Mouse (Mus musculus): Measurements from ENCODE around the gene Tgfbr3. TPM values are rescaled to one million over a fixed set of nuclear protein-coding genes. Genes with fewer than 3 reads are reported as not detected.
A peak's percentile ranks its signal among the peaks of the same experiment; 100 is the strongest.

The Tgfbr3 gene
- polyA plus RNA-seq, 1 experiment from 2014 or later, result 38.2 TPM

DNA sequence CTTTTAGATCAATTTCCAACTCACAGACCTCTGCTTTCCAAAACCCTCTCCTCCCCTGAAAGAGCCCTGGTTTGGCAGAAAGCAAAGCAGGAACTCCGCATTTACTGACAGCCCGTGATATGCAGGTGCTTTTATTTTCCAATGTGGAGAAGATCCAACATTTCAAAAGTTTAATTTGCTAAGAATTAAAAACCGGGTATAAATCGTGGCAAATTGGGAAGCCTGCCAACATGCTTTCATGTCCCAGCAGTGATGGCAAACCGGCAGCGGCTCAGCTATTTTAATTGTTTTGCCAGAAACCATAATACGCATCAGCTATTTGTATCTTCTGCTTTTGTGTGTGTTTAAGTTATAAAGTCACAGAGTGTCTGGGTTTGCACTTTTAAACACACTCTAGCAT lies 162.9 kb downstream of the Tgfbr3 start:
- no peaks in the 10 kb centered on the region for H3K27me3 ChIP-seq (ENCODE audit: control insufficient read depth, insufficient read depth, low read length)
- H3K36me3 ChIP-seq (ENCODE audit: control insufficient read depth, insufficient read depth, low read length), result no peaks in the 10 kb centered on the region
- no peak for ATAC-seq (replicated peaks; ENCODE audit: insufficient number of reproducible peaks, low FRiP score, low TSS enrichment)
- no peak overlapping the region for H3K4me2 ChIP-seq
- peaks cover 36% of the 10 kb centered on the region for H3K4me1 ChIP-seq (ENCODE audit: control insufficient read depth, insufficient read depth, low read length)
- H3K4me3 ChIP-seq (ENCODE audit: low read depth, low read length), result no peak overlapping the region
- no peak overlapping the region for H3K9ac ChIP-seq (ENCODE audit: low read depth, low read length)
- WGBS (ENCODE audit: insufficient replicate concordance), result 73% methylated on average over 7 of the region's 7 CpGs
- no peaks in the 10 kb centered on the region for H3K9me3 ChIP-seq (replicated peaks; ENCODE audit: control insufficient read depth, low read length)
- no peak overlapping the region for H3K27ac ChIP-seq (ENCODE audit: low read depth, low read length)

- Histone ChIP-seq H3K9ac (ENCODE audit: low read depth, low read length) (no peak overlapping the region), H3K36me3 (ENCODE audit: control insufficient read depth, insufficient read depth, low read length) (no peaks in the 10 kb centered on the region), H3K4me2 (no peak overlapping the region), H3K27ac (ENCODE audit: low read depth, low read length) (no peak overlapping the region), H3K4me1 (ENCODE audit: control insufficient read depth, insufficient read depth, low read length) (peaks cover 28% of the 10 kb centered on the region), H3K9me3 (replicated peaks; ENCODE audit: control insufficient read depth, low read length) (no peaks in the 10 kb centered on the region), H3K27me3 (ENCODE audit: control insufficient read depth, insufficient read depth, low read length) (no peaks in the 10 kb centered on the region), H3K4me3 (ENCODE audit: low read depth, low read length) (no peak overlapping the region)
- no peak for ATAC-seq (replicated peaks; ENCODE audit: insufficient number of reproducible peaks, low FRiP score, low TSS enrichment)
- WGBS (ENCODE audit: insufficient replicate concordance), result 76% methylated on average over 6 of the region's 6 CpGs
Measured at GRCm38 (mm10) chr5:107125131-107125530, 164.3 kb downstream of the Tgfbr3 start.

- Histone ChIP-seq H3K36me3 (ENCODE audit: control insufficient read depth, insufficient read depth, low read length) (no peaks in the 10 kb centered on the region), H3K4me2 (no peak overlapping the region), H3K27ac (ENCODE audit: low read depth, low read length) (no peak overlapping the region), H3K9me3 (replicated peaks; ENCODE audit: control insufficient read depth, low read length) (no peaks in the 10 kb centered on the region), H3K4me1 (ENCODE audit: control insufficient read depth, insufficient read depth, low read length) (peaks cover 22% of the 10 kb centered on the region), H3K27me3 (ENCODE audit: control insufficient read depth, insufficient read depth, low read length) (no peaks in the 10 kb centered on the region), H3K4me3 (ENCODE audit: low read depth, low read length) (no peak overlapping the region), H3K9ac (ENCODE audit: low read depth, low read length) (no peak overlapping the region)
- no peak for ATAC-seq (replicated peaks; ENCODE audit: insufficient number of reproducible peaks, low FRiP score, low TSS enrichment)
- WGBS (ENCODE audit: insufficient replicate concordance), result 82% methylated on average over 7 of the region's 7 CpGs
Measured at GRCm38 (mm10) chr5:107124531-107124930, 164.9 kb downstream of the Tgfbr3 start.

- no peak overlapping the region for H3K9ac ChIP-seq (ENCODE audit: low read depth, low read length)
- no peaks in the 10 kb centered on the region for H3K27me3 ChIP-seq (ENCODE audit: control insufficient read depth, insufficient read depth, low read length)
- WGBS (ENCODE audit: insufficient replicate concordance), result 84% methylated on average over 4 of the region's 4 CpGs
- H3K27ac ChIP-seq (ENCODE audit: low read depth, low read length), result no peak overlapping the region
- peaks cover 12% of the 10 kb centered on the region for H3K4me1 ChIP-seq (ENCODE audit: control insufficient read depth, insufficient read depth, low read length)
- H3K9me3 ChIP-seq (replicated peaks; ENCODE audit: control insufficient read depth, low read length), result no peaks in the 10 kb centered on the region
- ATAC-seq (replicated peaks; ENCODE audit: insufficient number of reproducible peaks, low FRiP score, low TSS enrichment), result no peak
- H3K4me2 ChIP-seq, result no peak overlapping the region
- H3K36me3 ChIP-seq (ENCODE audit: control insufficient read depth, insufficient read depth, low read length), result peaks cover 3% of the 10 kb centered on the region; the same call in 1 of the 2 replicates
- no peak overlapping the region for H3K4me3 ChIP-seq (ENCODE audit: low read depth, low read length)
Measured at GRCm38 (mm10) chr5:107122622-107123021, 166.8 kb downstream of the Tgfbr3 start.

DNA sequence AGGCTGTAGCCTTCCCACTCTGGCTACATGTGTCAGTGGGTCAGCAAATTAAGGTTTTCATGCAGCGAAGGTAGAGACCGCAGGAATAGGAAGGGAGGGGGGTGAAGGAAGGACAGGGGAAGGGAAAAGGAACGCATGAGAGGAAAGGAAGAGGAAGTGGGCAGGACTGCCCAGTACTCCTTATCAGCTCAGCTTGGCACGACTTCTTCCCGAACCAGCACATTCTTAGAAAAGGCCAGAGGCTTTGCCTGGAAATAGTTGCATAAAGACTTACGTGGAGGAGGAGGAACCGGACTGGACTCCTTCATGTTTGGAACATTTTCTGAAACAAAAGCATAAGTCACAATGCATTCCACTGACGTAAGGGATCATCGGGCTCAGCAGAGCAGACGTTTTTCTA lies 168.3 kb downstream of the Tgfbr3 start:
- peaks cover 3% of the 10 kb centered on the region; the same call in 1 of the 2 replicates for H3K36me3 ChIP-seq (ENCODE audit: control insufficient read depth, insufficient read depth, low read length)
- no peaks in the 10 kb centered on the region for H3K27me3 ChIP-seq (ENCODE audit: control insufficient read depth, insufficient read depth, low read length)
- no peak for ATAC-seq (replicated peaks; ENCODE audit: insufficient number of reproducible peaks, low FRiP score, low TSS enrichment)
- H3K9me3 ChIP-seq (replicated peaks; ENCODE audit: control insufficient read depth, low read length), result no peaks in the 10 kb centered on the region
- 53% methylated on average over 10 of the region's 10 CpGs for WGBS (ENCODE audit: insufficient replicate concordance)
- no peak overlapping the region for H3K4me2 ChIP-seq
- H3K4me1 ChIP-seq (ENCODE audit: control insufficient read depth, insufficient read depth, low read length), result peaks cover 12% of the 10 kb centered on the region
- H3K9ac ChIP-seq (ENCODE audit: low read depth, low read length), result no peak overlapping the region
- H3K4me3 ChIP-seq (ENCODE audit: low read depth, low read length), result no peak overlapping the region
- H3K27ac ChIP-seq (ENCODE audit: low read depth, low read length), result peak overlapping the region; percentile 73; the same call in 1 of the 2 replicates

DNA sequence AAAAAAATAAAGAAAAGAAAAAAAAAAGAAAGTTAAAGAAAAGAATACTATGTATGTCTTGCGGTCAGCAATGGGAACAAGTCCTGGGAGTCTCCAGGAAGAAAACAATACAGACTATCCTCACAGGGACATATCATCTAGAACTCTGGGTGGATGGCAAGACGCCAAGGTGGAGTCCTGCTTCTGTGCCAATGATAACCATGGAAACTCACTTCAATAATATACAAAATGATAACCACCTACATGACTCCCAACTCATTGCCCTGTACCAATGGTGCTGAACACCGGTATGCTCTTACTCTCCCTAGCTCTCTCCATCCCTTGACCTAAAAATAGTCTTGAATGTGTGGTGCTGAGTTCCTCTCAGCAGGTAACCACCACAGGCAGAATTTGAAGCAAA lies 168.8 kb downstream of the Tgfbr3 start:
- Histone ChIP-seq H3K9ac (ENCODE audit: low read depth, low read length) (no peak overlapping the region), H3K4me2 (no peak overlapping the region), H3K36me3 (ENCODE audit: control insufficient read depth, insufficient read depth, low read length) (peaks cover 3% of the 10 kb centered on the region; the same call in 1 of the 2 replicates), H3K4me1 (ENCODE audit: control insufficient read depth, insufficient read depth, low read length) (peaks cover 12% of the 10 kb centered on the region), H3K9me3 (replicated peaks; ENCODE audit: control insufficient read depth, low read length) (no peaks in the 10 kb centered on the region), H3K27ac (ENCODE audit: low read depth, low read length) (0 out of 2 replicates have a peak overlapping the region, but pooled peaks have one; percentile 25), H3K27me3 (ENCODE audit: control insufficient read depth, insufficient read depth, low read length) (no peaks in the 10 kb centered on the region), H3K4me3 (ENCODE audit: low read depth, low read length) (no peak overlapping the region)
- WGBS (ENCODE audit: insufficient replicate concordance), result 58% methylated on average over 3 of the region's 3 CpGs
- ATAC-seq (replicated peaks; ENCODE audit: insufficient number of reproducible peaks, low FRiP score, low TSS enrichment), result peak; percentile 24; the same call in 1 of the 2 replicates

DNA sequence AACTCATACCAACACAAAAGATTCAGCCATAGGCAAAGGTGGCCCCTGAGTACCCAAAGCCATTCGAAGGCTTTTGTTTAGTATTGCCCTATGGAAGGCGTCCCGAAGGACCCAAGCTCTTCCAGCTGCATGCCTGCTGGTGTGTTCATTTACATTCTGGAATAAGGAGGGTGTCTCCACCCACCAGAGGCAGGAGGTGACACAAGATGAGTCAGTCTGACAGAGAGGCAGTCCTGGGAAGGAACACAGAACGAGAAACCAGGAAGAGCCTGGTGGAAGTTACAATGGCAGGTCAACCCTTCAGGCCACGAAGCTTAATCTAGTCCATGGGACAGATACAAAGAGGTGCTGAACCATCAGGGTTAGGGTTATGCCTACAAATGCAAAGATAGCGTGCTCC lies 169.5 kb downstream of the Tgfbr3 start:
- ATAC-seq (replicated peaks; ENCODE audit: insufficient number of reproducible peaks, low FRiP score, low TSS enrichment), result no peak
- no peak overlapping the region for H3K27ac ChIP-seq (ENCODE audit: low read depth, low read length)
- peaks cover 8% of the 10 kb centered on the region for H3K4me1 ChIP-seq (ENCODE audit: control insufficient read depth, insufficient read depth, low read length)
- H3K9me3 ChIP-seq (replicated peaks; ENCODE audit: control insufficient read depth, low read length), result no peaks in the 10 kb centered on the region
- H3K36me3 ChIP-seq (ENCODE audit: control insufficient read depth, insufficient read depth, low read length), result peaks cover 3% of the 10 kb centered on the region; the same call in 1 of the 2 replicates
- no peak overlapping the region for H3K4me2 ChIP-seq
- no peak overlapping the region for H3K9ac ChIP-seq (ENCODE audit: low read depth, low read length)
- H3K4me3 ChIP-seq (ENCODE audit: low read depth, low read length), result no peak overlapping the region
- WGBS (ENCODE audit: insufficient replicate concordance), result 55% methylated on average over 6 of the region's 6 CpGs
- H3K27me3 ChIP-seq (ENCODE audit: control insufficient read depth, insufficient read depth, low read length), result no peaks in the 10 kb centered on the region

DNA sequence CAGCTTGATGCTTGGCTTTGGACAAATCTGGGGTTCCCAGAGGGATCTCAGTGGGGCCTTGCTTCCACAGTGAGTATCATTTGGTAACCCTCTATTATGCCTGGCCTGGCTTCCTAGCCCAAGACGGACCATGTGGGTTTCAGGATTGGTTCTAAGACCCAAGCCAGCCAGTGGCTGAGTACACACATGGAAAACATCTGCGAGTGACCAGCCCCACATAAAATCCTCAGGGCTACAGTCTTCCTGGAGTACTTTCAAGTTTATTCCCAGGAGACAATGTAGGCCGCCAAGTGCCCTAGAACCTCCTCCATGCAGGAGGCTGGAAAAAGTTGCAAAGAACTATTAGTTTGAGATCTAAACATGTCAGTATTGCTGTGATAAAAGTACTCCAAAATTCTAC lies 172.6 kb downstream of the Tgfbr3 start:
- no peak overlapping the region for H3K4me2 ChIP-seq
- 84% methylated on average over 3 of the region's 3 CpGs for WGBS (ENCODE audit: insufficient replicate concordance)

DNA sequence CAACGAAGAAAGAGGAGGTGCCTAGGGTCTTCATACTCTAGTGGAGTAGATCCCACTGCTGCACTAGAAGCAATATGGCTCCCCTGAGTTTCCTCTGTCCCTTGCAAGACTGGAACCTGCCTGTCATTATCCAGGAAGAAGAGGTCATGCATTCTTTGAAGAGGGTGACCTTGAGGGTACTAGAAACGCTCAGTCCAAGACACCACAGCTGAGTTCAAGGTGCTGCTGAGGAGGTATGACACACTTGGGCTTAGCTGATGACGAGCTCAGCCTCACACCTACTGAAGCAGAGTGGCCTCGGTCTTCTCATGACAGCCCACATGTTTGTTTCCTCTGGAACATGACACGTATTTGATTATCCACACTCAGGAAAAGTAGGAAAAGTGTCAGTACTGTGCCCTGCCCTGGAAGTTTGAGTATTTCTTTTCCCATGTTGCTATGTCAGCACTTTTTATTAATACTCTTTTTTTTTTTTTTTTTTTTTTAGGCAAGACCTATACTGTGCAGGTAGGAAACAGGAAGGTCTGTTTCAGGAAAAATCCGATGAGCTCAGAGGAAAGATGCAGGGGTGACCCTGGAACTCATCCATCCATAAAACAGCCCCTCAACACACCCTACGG lies 176.7 kb downstream of the Tgfbr3 start:
- no peak overlapping the region for H3K9ac ChIP-seq (ENCODE audit: low read depth, low read length)
- no peak overlapping the region for H3K4me3 ChIP-seq (ENCODE audit: low read depth, low read length)
- 51% methylated on average over 7 of the region's 7 CpGs for WGBS (ENCODE audit: insufficient replicate concordance)
- H3K27me3 ChIP-seq (ENCODE audit: control insufficient read depth, insufficient read depth, low read length), result no peaks in the 10 kb centered on the region
- H3K4me1 ChIP-seq (ENCODE audit: control insufficient read depth, insufficient read depth, low read length), result peaks cover 22% of the 10 kb centered on the region
- H3K4me2 ChIP-seq, result no peak overlapping the region
- H3K27ac ChIP-seq (ENCODE audit: low read depth, low read length), result peak overlapping the region; percentile 68; the same call in 1 of the 2 replicates
- H3K9me3 ChIP-seq (replicated peaks; ENCODE audit: control insufficient read depth, low read length), result no peaks in the 10 kb centered on the region
- H3K36me3 ChIP-seq (ENCODE audit: control insufficient read depth, insufficient read depth, low read length), result peaks cover under 1% of the 10 kb centered on the region; the same call in 1 of the 2 replicates
- ATAC-seq (replicated peaks; ENCODE audit: insufficient number of reproducible peaks, low FRiP score, low TSS enrichment), result no peak

More for the DNA sequence above, 172.6 kb downstream of the Tgfbr3 start:
- Histone ChIP-seq H3K9ac (ENCODE audit: low read depth, low read length) (no peak overlapping the region), H3K4me3 (ENCODE audit: low read depth, low read length) (no peak overlapping the region), H3K27me3 (ENCODE audit: control insufficient read depth, insufficient read depth, low read length) (no peaks in the 10 kb centered on the region), H3K27ac (ENCODE audit: low read depth, low read length) (no peak overlapping the region), H3K9me3 (replicated peaks; ENCODE audit: control insufficient read depth, low read length) (no peaks in the 10 kb centered on the region), H3K36me3 (ENCODE audit: control insufficient read depth, insufficient read depth, low read length) (peaks cover 3% of the 10 kb centered on the region; the same call in 1 of the 2 replicates), H3K4me1 (ENCODE audit: control insufficient read depth, insufficient read depth, low read length) (peaks cover 9% of the 10 kb centered on the region)
- no peak for ATAC-seq (replicated peaks; ENCODE audit: insufficient number of reproducible peaks, low FRiP score, low TSS enrichment)

Measured in heart, embryonic 11.5 days (tissue).